Mouse (Mus musculus) spleen, adult 2 months (tissue): Measurements from ENCODE around the gene Rptor.

Experiments used
- CTCF ChIP-seq: fragments of 200-500 bp; IDR thresholded peaks from 2 replicates; pipeline ENCODE4 v1.5.1; 2011; ENCODE audit warnings: mild to moderate bottlenecking, inconsistent platforms; ENCODE audit not compliant: insufficient read depth, insufficient read length, insufficient replicate concordance; ENCODE audit errors: extremely low read depth
- POLR2A ChIP-seq: fragments of 200-500 bp; IDR thresholded peaks from 2 replicates; pipeline ENCODE4 v1.6.1; 2011; ENCODE audit warnings: low read depth, low read length, inconsistent platforms

- TF ChIP-seq POLR2A (no peak), CTCF (peak; percentile 25; the same call in 1 of the 2 replicates)
These were observed 16.1 kb downstream of the Rptor start for GRCm38 (mm10) chr11:119618763-119619162.
